Mouse (Mus musculus): Measurements from ENCODE around the gene Adcy1.

The Adcy1 gene

GRCm38 (mm10) chr11:7063001-7063584 lies at the start of gene Adcy1:
Gene Adcy1, plus strand, starts transcription at chr11:7063489.
- DNase-seq (ENCODE audit: low spot score in 2 of 2): no peak

DNA sequence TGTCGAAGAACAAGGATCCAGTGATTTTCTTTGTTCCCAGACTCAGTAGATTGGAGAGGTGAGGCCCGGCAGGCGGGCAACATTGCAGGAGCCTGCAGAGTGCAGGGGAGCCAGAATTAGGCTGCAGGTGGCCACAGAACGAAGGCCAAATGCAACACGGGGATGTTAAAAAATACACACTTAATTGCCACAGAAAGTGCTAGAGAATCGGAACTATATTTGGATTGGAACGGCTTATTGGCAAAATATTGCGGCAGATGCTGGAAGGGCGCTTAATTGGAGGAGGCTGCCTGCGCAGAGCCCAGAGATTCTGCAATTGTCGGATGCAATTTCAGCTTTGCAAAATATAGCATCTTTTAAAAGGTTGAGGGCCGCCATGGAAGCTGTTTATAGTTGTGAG lies 46.4 kb upstream of the Adcy1 start:
- DNase-seq (ENCODE audit: low spot score in 2 of 2): no peak

DNA sequence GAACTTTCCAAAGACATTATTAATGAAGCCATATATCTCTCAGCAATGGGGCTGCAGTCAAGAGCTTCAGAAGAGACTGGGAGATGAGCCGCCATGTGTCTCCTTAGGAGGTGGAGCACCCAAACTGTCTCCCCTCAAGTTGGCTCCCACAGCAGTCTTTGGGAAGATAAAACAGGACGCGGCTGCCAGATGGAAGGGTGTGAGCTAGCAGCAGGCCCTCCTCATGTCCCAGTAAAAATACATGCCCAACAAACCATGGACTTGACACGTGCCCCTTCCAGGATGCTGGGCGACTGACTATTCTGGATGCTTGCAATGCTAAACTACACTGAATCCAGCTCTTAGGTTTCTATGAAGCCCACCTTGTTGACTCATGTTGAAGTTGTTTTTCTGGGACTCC lies 45.2 kb upstream of the Adcy1 start:
- DNase-seq (ENCODE audit: low spot score in 2 of 2): no peak

DNA sequence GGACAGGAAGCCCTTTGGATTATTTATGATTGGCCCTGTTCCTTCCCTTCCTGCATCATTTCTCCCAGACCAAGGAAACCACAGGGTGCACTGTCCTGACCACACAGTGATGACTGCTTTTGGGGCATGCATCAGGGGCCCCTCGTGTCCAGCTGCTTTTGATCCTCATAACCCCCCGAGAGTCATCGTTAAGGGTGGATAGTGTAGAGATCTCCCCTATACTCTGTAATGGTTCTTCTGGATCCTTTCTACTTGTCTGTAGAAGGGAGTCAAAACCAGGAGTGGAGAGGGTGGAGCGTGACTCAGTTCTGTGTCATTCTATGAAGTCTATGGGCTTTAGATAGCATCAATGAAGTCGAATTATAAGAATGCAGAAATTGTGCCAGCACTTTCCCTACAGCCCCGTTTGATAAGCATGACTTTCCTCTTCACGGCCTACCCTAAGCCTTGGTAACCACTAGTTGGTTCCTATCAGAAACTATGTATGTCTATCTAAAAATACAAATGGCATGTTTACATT lies 44.2 kb upstream of the Adcy1 start:
- DNase-seq (ENCODE audit: low spot score in 2 of 2): no peak

- no peak for DNase-seq (ENCODE audit: low spot score in 2 of 2)
Observed at GRCm38 (mm10) chr11:7033063-7033462, 30.2 kb upstream of the Adcy1 start.

- DNase-seq (ENCODE audit: low spot score in 2 of 2): no peak
Observed at GRCm38 (mm10) chr11:7039722-7040121, 23.6 kb upstream of the Adcy1 start.

- no peak for DNase-seq (ENCODE audit: low spot score in 2 of 2)
Observed at GRCm38 (mm10) chr11:7040801-7041200, 22.5 kb upstream of the Adcy1 start.

GRCm38 (mm10) chr11:7047176-7047575 lies 16.1 kb upstream of the Adcy1 start:
- no peak for DNase-seq (ENCODE audit: low spot score in 2 of 2)

- no peak for DNase-seq (ENCODE audit: low spot score in 2 of 2)
Observed at GRCm38 (mm10) chr11:7047584-7047983, 15.7 kb upstream of the Adcy1 start.

DNA sequence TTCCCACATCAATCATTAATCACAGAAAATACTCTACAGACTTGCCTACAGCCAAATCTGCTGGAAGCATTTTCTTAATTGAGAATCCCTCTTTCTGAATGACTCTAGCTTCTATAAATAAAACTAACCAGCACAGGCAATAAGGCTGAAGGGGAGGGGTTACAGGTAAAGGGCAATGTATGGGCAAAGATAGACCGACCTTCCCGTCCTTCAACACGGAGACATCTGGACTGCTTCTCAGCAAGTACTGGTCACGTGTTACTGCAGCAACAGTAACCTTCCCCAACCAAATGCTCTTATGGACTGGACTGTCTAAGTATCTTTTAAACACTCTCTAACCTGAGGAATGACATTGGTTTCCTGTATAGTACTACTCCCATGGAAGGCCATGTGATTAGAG lies 9.6 kb upstream of the Adcy1 start:
- DNase-seq (ENCODE audit: low spot score in 2 of 2): no peak

- no peak for DNase-seq (ENCODE audit: low spot score in 2 of 2)
Observed at GRCm38 (mm10) chr11:7054662-7055265, 8.5 kb upstream of the Adcy1 start.

GRCm38 (mm10) chr11:7055455-7056017 lies 7.8 kb upstream of the Adcy1 start:
- no peak for DNase-seq (ENCODE audit: low spot score in 2 of 2)

DNA sequence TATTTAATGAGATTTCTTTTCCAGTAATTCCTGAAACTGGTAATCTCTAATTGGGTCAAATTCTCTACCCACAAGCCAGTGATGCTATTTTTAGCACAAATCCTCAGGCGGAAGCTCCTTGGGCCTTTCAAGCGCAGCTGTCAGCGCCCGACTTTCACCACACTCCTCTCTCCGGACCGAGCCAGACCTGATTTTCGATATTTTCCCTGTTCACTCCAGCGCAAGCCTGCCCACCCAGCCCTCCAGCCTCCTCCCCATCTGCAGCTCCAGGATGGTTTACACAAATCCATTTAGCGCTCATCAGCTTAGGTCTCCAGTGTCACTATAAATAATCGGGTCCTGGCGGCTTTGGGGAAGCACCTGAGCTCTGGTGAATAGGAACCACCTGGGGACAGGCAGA lies 7.2 kb upstream of the Adcy1 start:
- no peak for DNase-seq (ENCODE audit: low spot score in 2 of 2)

- DNase-seq (ENCODE audit: low spot score in 2 of 2): no peak
Observed at GRCm38 (mm10) chr11:7057781-7058180, 5.5 kb upstream of the Adcy1 start.

GRCm38 (mm10) chr11:7061961-7062360 lies 1.3 kb upstream of the Adcy1 start:
- no peak for DNase-seq (ENCODE audit: low spot score in 2 of 2)

GRCm38 (mm10) chr11:7062566-7062965 lies 723 bp upstream of the Adcy1 start:
- no peak for DNase-seq (ENCODE audit: low spot score in 2 of 2)

- no peak for DNase-seq (ENCODE audit: low spot score in 2 of 2)
Observed at GRCm38 (mm10) chr11:7063681-7064267, 485 bp downstream of the Adcy1 start.

- DNase-seq (ENCODE audit: low spot score in 2 of 2): no peak
Observed at GRCm38 (mm10) chr11:7064484-7065185, 1.3 kb downstream of the Adcy1 start.

DNA sequence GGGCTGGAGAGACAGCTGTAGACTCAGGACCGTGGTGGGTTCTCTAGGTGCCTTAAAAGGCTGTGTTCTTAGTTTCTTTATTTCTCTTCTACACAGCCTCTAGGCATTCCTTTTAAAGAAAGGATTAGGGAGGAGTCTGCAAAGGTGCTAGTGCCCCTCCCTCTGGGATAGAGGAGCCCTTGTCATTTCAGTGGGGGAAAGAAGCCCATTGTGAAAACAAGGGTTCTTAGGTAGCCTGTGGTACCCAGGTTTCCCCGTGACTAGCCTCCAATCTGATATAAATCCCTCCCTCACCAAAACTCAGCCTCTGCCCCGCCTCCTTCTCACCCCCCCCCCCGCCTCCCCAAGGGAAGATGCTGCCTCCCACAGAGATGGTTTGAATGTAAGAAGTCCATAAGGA lies 2.1 kb downstream of the Adcy1 start:
- no peak for DNase-seq (ENCODE audit: low spot score in 2 of 2)

DNA sequence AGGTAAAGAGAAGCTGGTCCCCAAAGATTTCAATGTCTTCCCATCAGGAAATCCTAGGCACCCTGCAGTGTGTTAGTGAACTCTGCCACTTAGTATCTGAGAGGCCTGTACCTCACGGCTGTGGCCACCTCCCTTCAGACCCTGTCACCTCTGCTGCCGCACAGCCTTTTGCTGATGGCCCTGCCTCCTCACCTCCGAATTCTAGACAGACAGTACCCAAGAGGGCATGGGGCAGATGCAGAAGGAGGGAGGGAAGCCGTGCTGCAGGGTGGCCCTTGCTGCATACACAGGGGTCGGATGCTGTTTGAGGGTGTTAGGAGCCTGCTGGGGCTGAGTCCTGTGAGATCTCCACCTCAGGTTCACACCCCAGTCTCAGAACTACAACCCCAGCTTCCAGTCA lies 2.6 kb downstream of the Adcy1 start:
- DNase-seq (ENCODE audit: low spot score in 2 of 2): no peak

DNA sequence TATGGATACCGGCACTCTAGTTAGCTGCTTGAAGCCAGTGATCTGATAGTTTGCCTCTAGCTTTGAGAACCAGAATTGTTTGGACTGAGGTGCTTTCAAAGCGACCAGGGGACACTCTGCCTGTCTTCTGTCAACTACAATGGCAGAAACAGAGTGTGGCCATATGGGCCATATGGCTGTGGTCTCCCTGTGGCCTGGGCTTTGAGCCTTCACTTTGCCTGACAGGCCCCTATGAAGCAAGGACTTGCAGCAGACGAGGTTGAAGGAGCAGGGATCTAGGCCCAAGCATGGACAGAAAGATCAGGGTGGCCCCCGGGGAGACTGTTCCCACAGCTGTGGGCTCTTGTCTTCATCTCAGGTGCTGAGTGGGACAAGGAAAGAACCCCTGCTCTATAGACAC lies 4.0 kb downstream of the Adcy1 start:
- DNase-seq (ENCODE audit: low spot score in 2 of 2): no peak

DNA sequence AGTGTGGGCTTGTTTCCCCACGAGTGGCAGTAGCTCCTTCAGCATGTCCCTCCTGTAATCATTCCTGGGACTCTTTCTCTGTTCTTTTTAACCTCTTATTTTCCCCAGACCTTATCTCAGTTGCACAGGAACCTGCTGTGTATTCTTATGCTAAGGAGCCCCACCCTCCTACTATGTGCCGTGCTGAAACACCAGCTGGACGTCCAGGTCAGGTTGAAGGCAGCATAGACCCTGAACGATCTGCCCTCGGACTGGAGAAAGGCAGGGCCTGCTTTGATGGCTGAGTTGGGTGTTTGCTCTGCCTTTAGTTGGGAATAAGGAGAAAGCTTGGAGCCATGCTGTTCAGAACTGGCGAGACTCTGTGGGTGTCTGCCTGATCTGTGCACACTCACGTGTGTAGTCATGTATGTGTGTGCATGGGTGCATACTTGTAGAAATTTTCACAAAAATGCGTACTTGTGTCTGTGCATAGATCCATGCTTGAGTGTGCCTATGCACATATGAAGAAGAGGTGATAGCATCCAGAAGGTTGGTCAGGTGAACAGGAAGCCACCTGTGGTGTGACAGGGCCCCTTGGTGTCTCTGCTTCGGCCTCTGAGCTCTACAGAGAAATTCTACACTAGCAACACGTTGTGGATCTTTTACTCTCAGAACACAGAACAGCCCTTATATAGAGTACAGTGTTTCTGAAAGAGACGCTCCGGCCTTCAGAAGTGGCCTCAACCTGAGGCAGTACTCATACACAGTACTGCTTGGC lies 5.4 kb downstream of the Adcy1 start:
- DNase-seq (ENCODE audit: low spot score in 2 of 2): no peak
